Mouse (Mus musculus) hindbrain, embryonic 14.5 days (tissue): ENCODE measurements around the gene Krt18. TPM values are rescaled to one million over a fixed set of nuclear protein-coding genes. Genes with fewer than 3 reads are reported as not detected.
"Not testable (repeated sequence)": the region's sequence is repeated elsewhere in the genome, so short reads cannot be mapped to it uniquely, and the experiment has no call there.

Source experiments
- ATAC-seq: fragments of 200-750 bp; cut with Nextera tagmentation; 2 replicates; pipeline ENCODE4 v1.8.0; 2017; ENCODE audit warnings: moderate number of reproducible peaks, mild to moderate bottlenecking, moderate TSS enrichment, moderate library complexity; ENCODE audit not compliant: low FRiP score
- DNase-seq: peaks from one replicate; pipeline ENCODE4 v3.0.0-alpha.2; 2015; ENCODE audit warnings: low spot score
- H3K27ac ChIP-seq: fragments of 300-500 bp; sonication (generic); 2 replicates; pipeline ENCODE4 v1.5.1; 2014; ENCODE audit warnings: mild to moderate bottlenecking, moderate library complexity
- H3K27me3 ChIP-seq: fragments of 300-500 bp; sonication (generic); 2 replicates; pipeline ENCODE4 v1.6.1; 2014; ENCODE audit warnings: mild to moderate bottlenecking, low read length, mixed read lengths; ENCODE audit not compliant: control insufficient read depth, insufficient read depth
- H3K36me3 ChIP-seq: fragments of 300-500 bp; sonication (generic); replicated peaks from 2 replicates; pipeline ENCODE4 v1.6.1; 2014; ENCODE audit not compliant: control insufficient read depth, insufficient read depth
- H3K4me1 ChIP-seq: fragments of 300-500 bp; sonication (generic); replicated peaks from 2 replicates; pipeline ENCODE4 v1.6.1; 2014; ENCODE audit warnings: antibody characterized with exemption, low read length, mixed read lengths; ENCODE audit not compliant: control insufficient read depth, insufficient read depth
- H3K4me2 ChIP-seq: fragments of 300-500 bp; sonication (generic); replicated peaks from 2 replicates; pipeline ENCODE4 v1.6.1; 2014; ENCODE audit warnings: mild to moderate bottlenecking, moderate library complexity
- H3K4me3 ChIP-seq: fragments of 300-500 bp; sonication (generic); replicated peaks from 2 replicates; pipeline ENCODE4 v1.5.1; 2014; ENCODE audit warnings: mild to moderate bottlenecking, low read length
- H3K9ac ChIP-seq: fragments of 300-500 bp; sonication (generic); 2 replicates; pipeline ENCODE4 v1.6.1; 2014
- H3K9me3 ChIP-seq: fragments of 300-500 bp; sonication (generic); 2 replicates; pipeline ENCODE4 v1.6.1; 2016; ENCODE audit warnings: low read length; ENCODE audit not compliant: control insufficient read depth
- WGBS: fragments of 180-500 bp; shearing (Covaris S2); extraction: QIAGEN DNeasy Blood & Tissue Kit; methylation state at CpG from one replicate; pipeline ENCODE4 v1.1.7; 2014; 5-methylcytosine and 5-hydroxymethylcytosine counted together
- polyA plus RNA-seq: library from polyadenylated mRNA; unstranded; fragments of >200 nt; fragmentation: Nextera tagmentation; extraction: Ambion mirVana; gene quantifications from 2 replicates; pipeline ENCODE4 v1.2.1, GENCODE M21; 2014

Gene Krt18
- polyA plus RNA-seq, 1 experiment from 2014 or later: 15.7 TPM

GRCm38 (mm10) chr15:102074070-102074731 is 46.2 kb downstream of the Krt18 start:
- H3K27me3 ChIP-seq: no peaks in the 10 kb centered on the region
- ATAC-seq (peak; percentile 54), DNase-seq (peak; percentile 72)
- WGBS: under 1% methylated on average over 57 of the region's 57 CpGs
- H3K36me3 ChIP-seq: no peaks in the 10 kb centered on the region
- H3K4me2 ChIP-seq: peak overlapping the region; percentile 83
- H3K27ac ChIP-seq: peak overlapping the region; percentile 97
- H3K9me3 ChIP-seq: no peaks in the 10 kb centered on the region
- peak overlapping the region; percentile 79 for H3K4me3 ChIP-seq
- peak overlapping the region; percentile 88 for H3K9ac ChIP-seq
- H3K4me1 ChIP-seq: peaks cover 18% of the 10 kb centered on the region

GRCm38 (mm10) chr15:102074876-102075585 is 47.1 kb downstream of the Krt18 start:
- no peak for ATAC-seq
- H3K27ac ChIP-seq: no peak overlapping the region
- H3K4me3 ChIP-seq: peak overlapping the region; percentile 79
- H3K4me1 ChIP-seq: peaks cover 18% of the 10 kb centered on the region
- H3K9ac ChIP-seq: peak overlapping the region; percentile 88
- H3K4me2 ChIP-seq: peak overlapping the region; percentile 83
- no peak for DNase-seq
- H3K27me3 ChIP-seq: no peaks in the 10 kb centered on the region
- no peaks in the 10 kb centered on the region for H3K9me3 ChIP-seq
- H3K36me3 ChIP-seq: no peaks in the 10 kb centered on the region
- 22% methylated on average over 11 of the region's 11 CpGs for WGBS

- no peak overlapping the region for H3K27ac ChIP-seq
- H3K4me2 ChIP-seq: no peak overlapping the region
- H3K27me3 ChIP-seq: no peaks in the 10 kb centered on the region
- no peaks in the 10 kb centered on the region for H3K9me3 ChIP-seq
- 95% methylated on average over 2 of the region's 2 CpGs for WGBS
- no peak overlapping the region for H3K9ac ChIP-seq
- no peak overlapping the region for H3K4me3 ChIP-seq
- DNase-seq: no peak
- peaks cover 10% of the 10 kb centered on the region for H3K36me3 ChIP-seq
- peaks cover 18% of the 10 kb centered on the region for H3K4me1 ChIP-seq
- no peak for ATAC-seq
These were observed 49.2 kb downstream of the Krt18 start for GRCm38 (mm10) chr15:102077111-102077677.

GRCm38 (mm10) chr15:102079221-102079620 is 51.2 kb downstream of the Krt18 start:
- Histone ChIP-seq H3K27ac (no peak overlapping the region), H3K27me3 (no peaks in the 10 kb centered on the region), H3K36me3 (peaks cover 30% of the 10 kb centered on the region), H3K9ac (no peak overlapping the region), H3K4me1 (peaks cover 18% of the 10 kb centered on the region), H3K4me2 (no peak overlapping the region), H3K9me3 (no peaks in the 10 kb centered on the region), H3K4me3 (no peak overlapping the region)
- ATAC-seq (no peak), DNase-seq (no peak)
- WGBS: 78% methylated on average over 4 of the region's 4 CpGs

GRCm38 (mm10) chr15:102079924-102080323 is 51.9 kb downstream of the Krt18 start:
- not testable (repeated sequence) for H3K9ac ChIP-seq, DNase-seq, H3K9me3 ChIP-seq, H3K4me3 ChIP-seq, H3K4me2 ChIP-seq, ATAC-seq, H3K27me3 ChIP-seq, H3K27ac ChIP-seq
- 83% methylated on average over 8 of the region's 8 CpGs for WGBS
- Histone ChIP-seq H3K36me3 (peaks cover 37% of the 10 kb centered on the region), H3K4me1 (peaks cover 15% of the 10 kb centered on the region)

GRCm38 (mm10) chr15:102080429-102080828 is 52.4 kb downstream of the Krt18 start:
- H3K36me3 ChIP-seq: peaks cover 42% of the 10 kb centered on the region
- no peak overlapping the region for H3K4me3 ChIP-seq
- DNase-seq (no peak), ATAC-seq (no peak)
- no peak overlapping the region for H3K27ac ChIP-seq
- H3K9me3 ChIP-seq: no peaks in the 10 kb centered on the region
- H3K9ac ChIP-seq: no peak overlapping the region
- 62% methylated on average over 2 of the region's 2 CpGs for WGBS
- H3K27me3 ChIP-seq: no peaks in the 10 kb centered on the region
- H3K4me2 ChIP-seq: no peak overlapping the region
- peaks cover 10% of the 10 kb centered on the region; the same call in 1 of the 2 replicates for H3K4me1 ChIP-seq

Other genes with a start within 250 kb of the Krt18 start
- not detected in 2 replicates for gene Krt72, start 241.7 kb upstream of the Krt18 start, polyA plus RNA-seq
- gene Krt73, start 225.8 kb upstream of the Krt18 start, polyA plus RNA-seq: 0.52 and 0.68 TPM in 2 replicates
- not detected in 2 replicates for gene Krt2, start 210.0 kb upstream of the Krt18 start, polyA plus RNA-seq
- gene Krt1, start 177.4 kb upstream of the Krt18 start, polyA plus RNA-seq: 11.9 and 12.2 TPM in 2 replicates
- 0.20 and 0.21 TPM in 2 replicates for gene Krt77, start 158.5 kb upstream of the Krt18 start, polyA plus RNA-seq
- gene Krt76, start 135.3 kb upstream of the Krt18 start, polyA plus RNA-seq: not detected in 2 replicates
- not detected in 2 replicates for gene Krt4, start 103.4 kb upstream of the Krt18 start, polyA plus RNA-seq
- 0.29 TPM in 1 of 2 replicates, not detected in the other for gene Krt79, start 87.9 kb upstream of the Krt18 start, polyA plus RNA-seq
- 0.07 TPM in 1 of 2 replicates, not detected in the other for gene Krt78, start 73.9 kb upstream of the Krt18 start, polyA plus RNA-seq
- gene Krt8, start 23.7 kb upstream of the Krt18 start, polyA plus RNA-seq: 4.1 and 6.8 TPM in 2 replicates
- 83.6 and 93.2 TPM in 2 replicates for gene Eif4b, start 45.6 kb downstream of the Krt18 start, polyA plus RNA-seq
- 9.9 and 10.4 TPM in 2 replicates for gene Tns2, start 72.2 kb downstream of the Krt18 start, polyA plus RNA-seq
- 54.8 and 62.4 TPM in 2 replicates for gene Spryd3, start 108.1 kb downstream of the Krt18 start, polyA plus RNA-seq
- 1.8 and 1.9 TPM in 2 replicates for gene Igfbp6, start 116.2 kb downstream of the Krt18 start, polyA plus RNA-seq
- gene Soat2, start 122.3 kb downstream of the Krt18 start, polyA plus RNA-seq: 0.13 TPM in 1 of 2 replicates, not detected in the other
- gene Zfp740, start 175.1 kb downstream of the Krt18 start, polyA plus RNA-seq: 45.4 and 47.1 TPM in 2 replicates
- gene Csad, start 176.5 kb downstream of the Krt18 start, polyA plus RNA-seq: 27.5 and 33.3 TPM in 2 replicates
- gene Itgb7, start 203.8 kb downstream of the Krt18 start, polyA plus RNA-seq: 0.22 and 1.1 TPM in 2 replicates
- gene Rarg, start 229.3 kb downstream of the Krt18 start, polyA plus RNA-seq: 6.2 and 6.7 TPM in 2 replicates
- gene Gm9918, start 242.4 kb downstream of the Krt18 start, polyA plus RNA-seq: not detected in 2 replicates